Mouse (Mus musculus) kidney, adult 2 months (tissue): ENCODE data around the gene Itga6. TPM values are rescaled to one million over a fixed set of nuclear protein-coding genes. Genes with fewer than 3 reads are reported as not detected.
"Not testable (repeated sequence)": the region's sequence is repeated elsewhere in the genome, so short reads cannot be mapped to it uniquely, and the experiment has no call there.

Experiments used
- DNase-seq: peaks from one replicate; pipeline ENCODE4 v3.0.0; 2021
- H3K27ac ChIP-seq: fragments of 200-500 bp; 2 replicates; pipeline ENCODE4 v1.5.1; 2012; ENCODE audit warnings: low read depth, low read length, control low read depth, inconsistent platforms; ENCODE audit not compliant: insufficient read depth
- H3K27me3 ChIP-seq: fragments of 200-500 bp; replicated peaks from 2 replicates; pipeline ENCODE4 v1.6.1; 2012; ENCODE audit warnings: mild to moderate bottlenecking, moderate library complexity, low read length, inconsistent platforms; ENCODE audit not compliant: control insufficient read depth, insufficient read depth
- H3K36me3 ChIP-seq: fragments of 200-500 bp; 2 replicates; pipeline ENCODE4 v1.6.1; 2012; ENCODE audit warnings: mild to moderate bottlenecking, moderate library complexity, low read length, inconsistent platforms; ENCODE audit not compliant: control insufficient read depth, insufficient read depth
- H3K4me1 ChIP-seq: fragments of 200-500 bp; 2 replicates; pipeline ENCODE4 v1.6.1; 2011; ENCODE audit warnings: low read length; ENCODE audit not compliant: control insufficient read depth, insufficient read depth
- H3K4me3 ChIP-seq: fragments of 200-500 bp; 2 replicates; pipeline ENCODE4 v1.5.1; 2011; ENCODE audit warnings: mild to moderate bottlenecking, low read depth, low read length, control low read depth; ENCODE audit not compliant: insufficient read depth
- CTCF ChIP-seq: fragments of 200-500 bp; conservative IDR thresholded peaks from 2 replicates; pipeline ENCODE4 v1.5.1; 2011; ENCODE audit warnings: low read depth, mild to moderate bottlenecking, control low read depth, low read length, moderate library complexity, mixed read lengths; ENCODE audit not compliant: insufficient read depth, insufficient read length
- POLR2A ChIP-seq: fragments of 200-500 bp; IDR thresholded peaks from one replicate; pipeline ENCODE4 v1.6.1; 2011; ENCODE audit warnings: low read depth, low read length, control low read depth
- WGBS: fragments of 180-500 bp; shearing (Covaris S2); methylation state at CpG from one replicate; pipeline ENCODE4 v1.1.7; 2018; 5-methylcytosine and 5-hydroxymethylcytosine counted together
- polyA plus RNA-seq: library from polyadenylated mRNA; depleted of rRNA; stranded (reverse); fragments of >200 nt; gene quantifications from 2 replicates; pipeline ENCODE4 v1.2.3, GENCODE M21; 2012

Gene Itga6
- polyA plus RNA-seq, 1 experiment: 58.7 TPM

GRCm38 (mm10) chr2:71843316-71843715 is 97.9 kb downstream of the Itga6 start:
- H3K4me3 ChIP-seq: no peak overlapping the region

DNA sequence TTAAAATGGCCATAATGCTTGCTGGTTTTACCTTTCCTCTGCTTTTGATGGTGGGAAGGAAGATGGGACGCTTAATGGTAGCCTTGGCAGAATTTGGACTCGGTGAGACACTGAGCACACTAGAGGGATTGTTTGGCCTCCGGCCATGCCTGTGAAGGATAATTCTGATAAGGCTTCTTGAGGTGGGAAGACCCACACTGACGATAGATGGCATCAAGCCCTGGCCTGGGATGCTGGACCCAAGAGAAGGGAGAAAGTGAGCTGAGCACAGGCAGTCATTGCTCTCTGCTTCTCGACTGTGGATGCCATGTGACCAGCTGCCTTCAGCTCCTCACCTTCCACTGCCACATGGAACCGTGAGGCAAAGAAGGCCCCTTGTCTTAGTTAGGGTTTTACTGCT is 99.5 kb downstream of the Itga6 start:
- H3K27me3 ChIP-seq: no peaks in the 10 kb centered on the region
- H3K36me3 ChIP-seq: peaks cover 11% of the 10 kb centered on the region
- no peak for TF ChIP-seq POLR2A
- no peak for TF ChIP-seq CTCF
- no peaks in the 10 kb centered on the region for H3K4me1 ChIP-seq
- H3K27ac ChIP-seq: no peak overlapping the region
- DNase-seq: no peak
- H3K4me3 ChIP-seq: no peak overlapping the region
- 86% methylated on average over 6 of the region's 6 CpGs for WGBS

More at GRCm38 (mm10) chr2:71843316-71843715, 97.9 kb downstream of the Itga6 start:
- no peak for TF ChIP-seq CTCF
- Histone ChIP-seq H3K27me3 (no peaks in the 10 kb centered on the region), H3K27ac (no peak overlapping the region), H3K4me1 (no peaks in the 10 kb centered on the region), H3K36me3 (peaks cover 13% of the 10 kb centered on the region)
- 47% methylated on average over 9 of the region's 9 CpGs for WGBS
- no peak for DNase-seq

- H3K27me3 ChIP-seq, H3K4me1 ChIP-seq, H3K27ac ChIP-seq, H3K4me3 ChIP-seq: not testable (repeated sequence)
- peak; percentile 33; the same call in 1 of the 2 replicates for TF ChIP-seq CTCF
- peaks cover 11% of the 10 kb centered on the region for H3K36me3 ChIP-seq
- DNase-seq: peak; percentile 74
- WGBS: 4% methylated on average over 7 of the region's 8 CpGs
Observed at GRCm38 (mm10) chr2:71852161-71852560, 106.7 kb downstream of the Itga6 start.

GRCm38 (mm10) chr2:71855076-71855475 is 109.7 kb downstream of the Itga6 start:
- Histone ChIP-seq H3K4me1 (no peaks in the 10 kb centered on the region), H3K4me3 (no peak overlapping the region), H3K36me3 (peaks cover 7% of the 10 kb centered on the region; the same call in 1 of the 2 replicates), H3K27ac (no peak overlapping the region), H3K27me3 (no peaks in the 10 kb centered on the region)
- no peak for TF ChIP-seq POLR2A
- no peak for TF ChIP-seq CTCF
- 65% methylated on average over 5 of the region's 5 CpGs for WGBS
- DNase-seq: no peak

DNA sequence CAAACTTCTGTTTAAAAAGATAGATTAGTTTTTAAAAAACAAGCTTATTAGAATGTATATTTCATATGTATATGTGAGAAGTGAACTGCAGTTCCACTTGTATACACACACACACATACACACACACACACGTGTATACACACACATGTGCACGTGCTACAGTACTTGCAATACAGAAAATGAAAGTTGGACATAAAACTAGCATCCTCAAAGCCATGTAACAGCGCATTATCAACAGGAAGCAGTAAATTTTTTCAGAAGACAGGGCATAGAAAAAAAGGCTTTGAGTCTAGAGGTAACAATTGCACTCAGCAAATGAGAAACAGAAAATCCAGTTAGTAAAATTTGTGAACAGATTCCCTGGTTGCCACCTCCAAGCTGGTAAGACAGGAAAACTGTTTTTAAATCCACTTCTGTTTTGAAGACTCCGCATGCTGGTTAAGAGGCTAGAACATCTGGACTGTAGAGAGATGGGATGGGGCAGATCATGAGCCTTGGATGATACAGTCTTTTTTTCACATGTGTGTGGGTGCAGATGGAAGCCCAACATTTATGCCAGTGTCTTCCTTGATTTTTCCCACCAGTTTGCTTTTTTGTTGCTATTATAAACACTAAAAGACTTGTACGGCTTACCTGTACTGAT is 118.2 kb downstream of the Itga6 start:
- TF ChIP-seq POLR2A (no peak), CTCF (no peak)
- Histone ChIP-seq H3K27me3 (no peaks in the 10 kb centered on the region), H3K27ac (peak overlapping the region; percentile 83), H3K4me3 (no peak overlapping the region), H3K36me3 (no peaks in the 10 kb centered on the region), H3K4me1 (peaks cover 16% of the 10 kb centered on the region)
- WGBS: 70% methylated on average over 5 of the region's 5 CpGs
- peak; percentile 65 for DNase-seq

GRCm38 (mm10) chr2:71865022-71865421 is 119.6 kb downstream of the Itga6 start:
- no peaks in the 10 kb centered on the region for H3K36me3 ChIP-seq
- no peaks in the 10 kb centered on the region for H3K27me3 ChIP-seq
- no peak for TF ChIP-seq CTCF
- no peak for TF ChIP-seq POLR2A
- 54% methylated on average over 3 of the region's 3 CpGs for whole genome bisulfite sequencing
- peaks cover 18% of the 10 kb centered on the region for H3K4me1 ChIP-seq
- no peak for DNase-seq
- no peak overlapping the region for H3K4me3 ChIP-seq
- H3K27ac ChIP-seq: no peak overlapping the region

GRCm38 (mm10) chr2:71865935-71866334 is 120.5 kb downstream of the Itga6 start:
- H3K27ac ChIP-seq: peak overlapping the region; percentile 69; the same call in 1 of the 2 replicates
- no peaks in the 10 kb centered on the region for H3K27me3 ChIP-seq
- H3K36me3 ChIP-seq: no peaks in the 10 kb centered on the region
- H3K4me3 ChIP-seq: no peak overlapping the region
- WGBS: 63% methylated on average over 3 of the region's 3 CpGs
- no peak for DNase-seq
- peaks cover 18% of the 10 kb centered on the region for H3K4me1 ChIP-seq
- TF ChIP-seq CTCF: no peak
- no peak for TF ChIP-seq POLR2A
